Mouse (Mus musculus): ENCODE measurements at regions not wholly inside any gene's neighbourhood (a gene's known extent, or its start where the extent isn't known, plus 50 kb on each side); places are given as distances from the start of the nearest gene placed in this dataset.

GRCm38 (mm10) chr15:6225227-6225626 lies 74.4 kb upstream of the Dab2 start:
- TF ChIP-seq GATA1 (IDR thresholded peaks at IDR 0.05; ENCODE audit: low read length) (no peak), TAL1 (IDR thresholded peaks at IDR 0.05; ENCODE audit: low read length) (no peak)
